Mouse (Mus musculus) myocyte (in vitro differentiated cells): ENCODE data around the gene Ksr2.

ENCODE experiments used
- E2F4 ChIP-seq: IDR thresholded peaks from one replicate; pipeline ENCODE4 v1.6.1; 2011; ENCODE audit warnings: mild to moderate bottlenecking, control low read depth, moderate library complexity; ENCODE audit not compliant: insufficient read depth
- MAX ChIP-seq: IDR thresholded peaks from one replicate; pipeline ENCODE4 v1.6.1; 2011; ENCODE audit warnings: low read depth, mild to moderate bottlenecking, control low read depth
- MYOG ChIP-seq, 3 experiments: IDR thresholded peaks; one replicate each; pipeline ENCODE4 v1.6.1; 2011; ENCODE audit warnings: control low read depth in 2 of 3, low read depth in 2 of 3, mild to moderate bottlenecking in 2 of 3; ENCODE audit not compliant: insufficient read length in 2 of 3, control insufficient read depth in 1 of 3, insufficient read depth in 1 of 3
- POLR2A ChIP-seq: IDR thresholded peaks from one replicate; pipeline ENCODE4 v1.6.1; 2011; ENCODE audit warnings: low read depth, mild to moderate bottlenecking, control low read depth, moderate library complexity; ENCODE audit not compliant: insufficient read length
- POLR2AphosphoS2 ChIP-seq: IDR thresholded peaks from one replicate; pipeline ENCODE4 v1.6.1; 2011; ENCODE audit warnings: low read depth, control low read depth; ENCODE audit not compliant: insufficient read length
- TCF12 ChIP-seq: IDR thresholded peaks from one replicate; pipeline ENCODE4 v1.6.1; 2011; ENCODE audit warnings: mild to moderate bottlenecking, control low read depth; ENCODE audit not compliant: poor library complexity, insufficient read depth, severe bottlenecking
- USF1 ChIP-seq: IDR thresholded peaks from one replicate; pipeline ENCODE4 v1.6.1; 2011; ENCODE audit warnings: low read depth, mild to moderate bottlenecking, control low read depth, moderate library complexity

DNA sequence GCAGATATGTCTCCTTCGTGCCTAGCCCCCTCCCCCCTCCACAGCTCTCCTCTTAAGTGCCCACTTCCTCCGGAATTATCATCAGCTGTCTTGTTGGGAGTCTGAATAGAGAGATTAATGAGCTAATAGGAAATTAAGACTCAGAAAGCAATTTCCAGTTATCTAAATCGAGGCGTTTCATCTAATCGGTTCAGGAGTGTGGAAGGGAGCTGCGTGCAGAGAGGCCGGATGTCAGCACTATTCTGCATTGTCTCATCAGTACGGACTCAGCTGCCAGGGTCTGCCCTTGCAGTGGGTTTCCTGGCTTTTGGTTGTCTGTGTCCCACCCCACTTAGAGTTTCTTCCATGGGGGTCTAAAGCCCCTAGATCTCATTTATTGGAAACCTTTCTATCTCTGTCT, 262.0 kb downstream of the Ksr2 start:
- TF ChIP-seq USF1 (no peak), TCF12 (no peak), E2F4 (no peak), POLR2AphosphoS2 (no peak), POLR2A (no peak), MYOG (IDR thresholded peaks at IDR 0.05; ENCODE audit: control insufficient read depth in 1 of 3, insufficient read depth in 1 of 3, insufficient read length in 2 of 3, low read depth in 2 of 3) (no peak), MAX (no peak)
